Mouse (Mus musculus): ENCODE results near the gene Tusc2. TPM values are rescaled to one million over a fixed set of nuclear protein-coding genes. Genes with fewer than 3 reads are reported as not detected.

The Tusc2 gene
- polyA plus RNA-seq, 1 experiment from 2014 or later, result 90.1 TPM

- Histone ChIP-seq H3K4me2 (replicated peaks) (no peak overlapping the region), H3K27ac (replicated peaks) (no peak overlapping the region), H3K4me3 (no peak overlapping the region), H3K9ac (replicated peaks) (no peak overlapping the region), H3K36me3 (no peaks in the 10 kb centered on the region), H3K27me3 (0 out of 2 replicates have a peak, but pooled peaks cover 13% of the 10 kb centered on the region), H3K4me1 (peaks cover 70% of the 10 kb centered on the region), H3K9me3 (no peaks in the 10 kb centered on the region)
- no peak for ATAC-seq (ENCODE audit: low FRiP score, low read depth)
- WGBS, result 62% methylated on average over 9 of the region's 9 CpGs
Observed at GRCm38 (mm10) chr9:107607653-107608245, 44.7 kb downstream of the Tusc2 start.

- Histone ChIP-seq H3K27me3 (0 out of 2 replicates have a peak, but pooled peaks cover 7% of the 10 kb centered on the region), H3K4me3 (no peak within 1 kb of the TSS), H3K4me1 (peaks cover 72% of the 10 kb centered on the region), H3K9me3 (no peaks in the 10 kb centered on the region), H3K27ac (replicated peaks) (0 out of 2 replicates have a peak within 1 kb of the TSS, but pooled peaks have one; percentile 11), H3K9ac (replicated peaks) (no peak within 1 kb of the TSS), H3K4me2 (replicated peaks) (no peak within 1 kb of the TSS), H3K36me3 (peaks cover 3% of the 10 kb centered on the region; the same call in 1 of the 2 replicates)
- no peak for ATAC-seq (ENCODE audit: low FRiP score, low read depth)
- 45% methylated on average over 12 of the region's 12 CpGs for WGBS
Observed at GRCm38 (mm10) chr9:107608741-107609432, 45.8 kb downstream of the Tusc2 start, which contains the start of gene Sema3b. Sema3b (minus strand) TSS chr9:107609229.

- 0 out of 2 replicates have a peak, but pooled peaks cover 7% of the 10 kb centered on the region for H3K27me3 ChIP-seq
- H3K9me3 ChIP-seq, result no peaks in the 10 kb centered on the region
- H3K4me1 ChIP-seq, result peaks cover 69% of the 10 kb centered on the region
- H3K9ac ChIP-seq (replicated peaks), result no peak overlapping the region
- H3K27ac ChIP-seq (replicated peaks), result 0 out of 2 replicates have a peak overlapping the region, but pooled peaks have one; percentile 11
- no peak overlapping the region for H3K4me3 ChIP-seq
- WGBS, result 65% methylated on average over 4 of the region's 4 CpGs
- ATAC-seq (ENCODE audit: low FRiP score, low read depth), result no peak
- H3K36me3 ChIP-seq, result peaks cover 9% of the 10 kb centered on the region
- H3K4me2 ChIP-seq (replicated peaks), result no peak overlapping the region
Observed at GRCm38 (mm10) chr9:107609433-107609830, 46.4 kb downstream of the Tusc2 start.

GRCm38 (mm10) chr9:107611456-107612190, 48.6 kb downstream of the Tusc2 start:
- Histone ChIP-seq H3K9me3 (no peaks in the 10 kb centered on the region), H3K27ac (replicated peaks) (peak overlapping the region; percentile 98), H3K9ac (replicated peaks) (peak overlapping the region; percentile 72), H3K4me3 (peak overlapping the region; percentile 34; the same call in 1 of the 2 replicates), H3K36me3 (peaks cover 31% of the 10 kb centered on the region), H3K27me3 (0 out of 2 replicates have a peak, but pooled peaks cover 4% of the 10 kb centered on the region), H3K4me2 (replicated peaks) (peak overlapping the region; percentile 63), H3K4me1 (peaks cover 63% of the 10 kb centered on the region)
- ATAC-seq (ENCODE audit: low FRiP score, low read depth), result no peak
- WGBS, result 77% methylated on average over 6 of the region's 6 CpGs

GRCm38 (mm10) chr9:107612191-107612944, 49.3 kb downstream of the Tusc2 start:
- H3K9ac ChIP-seq (replicated peaks), result peak overlapping the region; percentile 72
- no peaks in the 10 kb centered on the region for H3K9me3 ChIP-seq
- peaks cover 36% of the 10 kb centered on the region for H3K36me3 ChIP-seq
- H3K27me3 ChIP-seq, result no peaks in the 10 kb centered on the region
- H3K4me1 ChIP-seq, result peaks cover 56% of the 10 kb centered on the region
- WGBS, result 2% methylated on average over 42 of the region's 48 CpGs
- H3K4me3 ChIP-seq, result peak overlapping the region; percentile 34
- ATAC-seq (ENCODE audit: low FRiP score, low read depth), result peak; percentile 91
- H3K4me2 ChIP-seq (replicated peaks), result peak overlapping the region; percentile 63
- H3K27ac ChIP-seq (replicated peaks), result peak overlapping the region; percentile 98

- no peaks in the 10 kb centered on the region for H3K27me3 ChIP-seq
- peak overlapping the region; percentile 98 for H3K27ac ChIP-seq (replicated peaks)
- WGBS, result 12% methylated on average over 12 of the region's 12 CpGs
- peak overlapping the region; percentile 34; the same call in 1 of the 2 replicates for H3K4me3 ChIP-seq
- 0 out of 2 replicates have a peak overlapping the region, but pooled peaks have one; percentile 72 for H3K9ac ChIP-seq (replicated peaks)
- H3K4me1 ChIP-seq, result peaks cover 49% of the 10 kb centered on the region
- peaks cover 43% of the 10 kb centered on the region for H3K36me3 ChIP-seq
- no peaks in the 10 kb centered on the region for H3K9me3 ChIP-seq
- peak; percentile 10; the same call in 1 of the 2 replicates for ATAC-seq (ENCODE audit: low FRiP score, low read depth)
- peak overlapping the region; percentile 63 for H3K4me2 ChIP-seq (replicated peaks)
Observed at GRCm38 (mm10) chr9:107612945-107613569, 50.0 kb downstream of the Tusc2 start.

GRCm38 (mm10) chr9:107615035-107615434, 52.0 kb downstream of the Tusc2 start:
- Histone ChIP-seq H3K9me3 (no peaks in the 10 kb centered on the region), H3K27ac (replicated peaks) (peak overlapping the region; percentile 98), H3K36me3 (peaks cover 63% of the 10 kb centered on the region), H3K4me1 (peaks cover 44% of the 10 kb centered on the region), H3K4me3 (no peak overlapping the region), H3K4me2 (replicated peaks) (no peak overlapping the region), H3K9ac (replicated peaks) (no peak overlapping the region), H3K27me3 (no peaks in the 10 kb centered on the region)
- ATAC-seq (ENCODE audit: low FRiP score, low read depth), result no peak
- whole genome bisulfite sequencing, result 71% methylated on average over 4 of the region's 4 CpGs

Other genes with a start within 250 kb of the Tusc2 start
- gene Hemk1, start 224.9 kb upstream of the Tusc2 start, polyA plus RNA-seq (2016; fragmentation: Nextera tagmentation; extraction: Ambion mirVana), result 13.3 and 14.9 TPM in 2 replicates
- 3.1 and 4.2 TPM in 2 replicates for gene 6430571L13Rik, start 222.7 kb upstream of the Tusc2 start, polyA plus RNA-seq (2016; fragmentation: Nextera tagmentation; extraction: Ambion mirVana)
- gene Cacna2d2, start 163.6 kb upstream of the Tusc2 start, polyA plus RNA-seq (2016; fragmentation: Nextera tagmentation; extraction: Ambion mirVana), result 3.7 and 4.1 TPM in 2 replicates
- gene Tmem115, start 29.3 kb upstream of the Tusc2 start, polyA plus RNA-seq (2016; fragmentation: Nextera tagmentation; extraction: Ambion mirVana), result 43.6 TPM in 2 replicates
- 19.3 and 19.4 TPM in 2 replicates for gene Cyb561d2, start 21.1 kb upstream of the Tusc2 start, polyA plus RNA-seq (2016; fragmentation: Nextera tagmentation; extraction: Ambion mirVana)
- gene Nprl2, start 21.0 kb upstream of the Tusc2 start, polyA plus RNA-seq (2016; fragmentation: Nextera tagmentation; extraction: Ambion mirVana), result 48.1 and 48.4 TPM in 2 replicates
- 1.1 and 2.6 TPM in 2 replicates for gene Zmynd10, start 16.0 kb upstream of the Tusc2 start, polyA plus RNA-seq (2016; fragmentation: Nextera tagmentation; extraction: Ambion mirVana)
- gene Rassf1, start 11.7 kb upstream of the Tusc2 start, polyA plus RNA-seq (2016; fragmentation: Nextera tagmentation; extraction: Ambion mirVana), result 43.6 and 48.9 TPM in 2 replicates
- gene Hyal2, start 4.7 kb downstream of the Tusc2 start, polyA plus RNA-seq (2016; fragmentation: Nextera tagmentation; extraction: Ambion mirVana), result 112 and 116 TPM in 2 replicates
- 9.0 and 10.1 TPM in 2 replicates for gene Hyal1, start 13.7 kb downstream of the Tusc2 start, polyA plus RNA-seq (2016; fragmentation: Nextera tagmentation; extraction: Ambion mirVana)
- 14.5 and 14.7 TPM in 2 replicates for gene Naa80, start 15.6 kb downstream of the Tusc2 start, polyA plus RNA-seq (2016; fragmentation: Nextera tagmentation; extraction: Ambion mirVana)
- 0.41 and 1.1 TPM in 2 replicates for gene Hyal3, start 17.6 kb downstream of the Tusc2 start, polyA plus RNA-seq (2016; fragmentation: Nextera tagmentation; extraction: Ambion mirVana)
- 20.1 and 21.1 TPM in 2 replicates for gene Ifrd2, start 24.4 kb downstream of the Tusc2 start, polyA plus RNA-seq (2016; fragmentation: Nextera tagmentation; extraction: Ambion mirVana)
- 3.2 TPM in 2 replicates for gene Sema3b, start 46.0 kb downstream of the Tusc2 start, polyA plus RNA-seq (2016; fragmentation: Nextera tagmentation; extraction: Ambion mirVana)
- 635 and 641 TPM in 2 replicates for gene Gnai2, start 72.1 kb downstream of the Tusc2 start, polyA plus RNA-seq (2016; fragmentation: Nextera tagmentation; extraction: Ambion mirVana)
- 13.9 and 14.8 TPM in 2 replicates for gene Slc38a3, start 106.3 kb downstream of the Tusc2 start, polyA plus RNA-seq (2016; fragmentation: Nextera tagmentation; extraction: Ambion mirVana)
- gene Gnat1, start 116.5 kb downstream of the Tusc2 start, polyA plus RNA-seq (2016; fragmentation: Nextera tagmentation; extraction: Ambion mirVana), result 1.9 and 2.7 TPM in 2 replicates
- 30.6 and 33.7 TPM in 2 replicates for gene Sema3f, start 147.2 kb downstream of the Tusc2 start, polyA plus RNA-seq (2016; fragmentation: Nextera tagmentation; extraction: Ambion mirVana)
- gene Rbm5, start 207.7 kb downstream of the Tusc2 start, polyA plus RNA-seq (2016; fragmentation: Nextera tagmentation; extraction: Ambion mirVana), result 266 and 271 TPM in 2 replicates

Data from midbrain, embryonic 12.5 days (tissue).